Comparison of ENCODE assay signal across 8 mouse cellular contexts in the genomic region with DNA sequence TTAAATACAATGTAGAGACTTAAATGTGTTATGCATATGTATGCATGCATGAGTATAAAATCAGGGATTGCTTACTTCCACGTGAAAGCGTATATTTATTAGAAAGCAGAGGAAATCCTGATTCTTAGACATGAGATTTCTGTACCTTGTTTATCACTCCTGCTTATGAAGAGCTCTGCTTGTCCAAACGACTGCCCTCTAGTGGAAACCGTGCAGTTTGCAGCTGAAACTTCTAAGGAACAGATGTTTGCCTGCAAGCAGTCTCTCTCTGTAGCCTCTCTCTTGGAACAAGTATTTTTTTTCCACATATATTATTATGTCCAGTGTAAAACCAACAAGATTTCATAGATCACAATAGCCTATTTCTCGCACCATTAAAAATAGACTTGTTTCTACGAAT.
A peak's percentile ranks its signal among the peaks of the same experiment; 100 is the strongest.
DNase-seq lines count a peak whose midpoint lies in the region; ATAC-seq lines count a peak whose summit lies in the region.

No protein-coding gene starts in this region.

- DNase-seq in CD4-positive, CD25-positive, alpha-beta regulatory T cell, adult 2 months (ENCODE audit: low read depth, low spot score): peak; percentile 20
- peak; percentile 49 for DNase-seq in adrenal gland, adult 2 months
- DNase-seq in embryo, embryonic 10.5 days (ENCODE audit: low spot score): peak; percentile 92
- DNase-seq in layer of hippocampus, postnatal 36 days: peak; percentile 54 to 63
- peak; percentile 86 for DNase-seq in mesoderm, embryonic 11.5 days (ENCODE audit: low read depth, low spot score)
- DNase-seq in testis, postnatal 10 days (ENCODE audit: low spot score): peak; percentile 84

- ATAC-seq in CD4-positive, CD25-positive, alpha-beta regulatory T cell, adult 4 months: no peak
- ATAC-seq in granulocyte monocyte progenitor cell, adult 5-6 weeks (replicated peaks; ENCODE audit: poor library complexity, severe bottlenecking): peak; percentile 53; the same call in 1 of the 2 replicates

Comparison
In these comparisons a context has a peak if more than half of its experiments do, and no peak if none do; other contexts are left out.
1. DNase-seq: peak in every context shown above with its lines; median percentile 92 in embryo, embryonic 10.5 days; 86 in mesoderm, embryonic 11.5 days; 84 in testis, postnatal 10 days; 58 in layer of hippocampus, postnatal 36 days; 49 in adrenal gland, adult 2 months; 20 in CD4-positive, CD25-positive, alpha-beta regulatory T cell, adult 2 months.